Mouse (Mus musculus): ENCODE measurements around the gene Nmu.

DNA sequence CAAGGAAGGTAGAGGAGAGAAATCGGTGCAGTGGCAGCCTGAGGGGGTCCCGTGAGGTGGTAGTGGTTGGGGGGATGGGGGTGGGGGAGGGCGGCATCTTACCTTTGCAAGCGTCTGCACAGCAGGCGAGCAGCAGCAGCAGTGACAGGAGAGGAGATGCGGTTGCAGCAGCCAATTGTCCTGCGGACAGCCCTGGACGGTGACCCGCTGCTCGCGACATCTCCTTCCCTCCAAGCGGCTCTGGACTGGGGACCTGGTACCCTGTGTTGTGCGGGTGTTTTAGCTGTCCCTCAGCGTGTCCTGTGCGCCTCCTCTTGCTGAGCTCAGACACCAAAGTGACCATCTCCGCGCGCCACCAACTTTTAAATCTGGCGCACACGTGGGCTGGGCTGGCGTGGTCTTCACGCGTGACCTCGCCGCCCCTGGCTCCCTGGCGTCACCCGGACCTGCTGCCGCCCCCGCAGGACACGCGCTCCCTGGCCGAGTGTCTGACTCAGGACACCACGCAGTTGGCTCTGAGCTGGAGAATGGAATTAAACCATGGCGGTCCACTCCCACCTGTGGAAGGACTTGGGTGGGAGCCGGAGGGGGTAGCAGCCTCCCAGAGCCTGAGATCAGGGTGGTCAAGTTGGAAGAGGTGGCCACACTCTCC is at the start of gene Nmu:
- TF ChIP-seq MYOG (IDR thresholded peaks at IDR 0.05; ENCODE audit: control insufficient read depth, extremely low read depth, insufficient read length) (no peak), CTCF (IDR thresholded peaks at IDR 0.05; ENCODE audit: control insufficient read depth, insufficient read depth, insufficient read length) (no peak)
